Mouse (Mus musculus): ENCODE measurements at regions not wholly inside any gene's neighbourhood (a gene's known extent, or its start where the extent isn't known, plus 50 kb on each side); places are given as distances from the start of the nearest gene placed in this dataset.

- TF ChIP-seq CTCF (conservative IDR thresholded peaks at IDR 0.05; ENCODE audit: insufficient read depth, insufficient read length, low read depth, low read length): no peak
- TF ChIP-seq POLR2A (IDR thresholded peaks at IDR 0.05; ENCODE audit: low read depth, low read length): no peak
Measured at GRCm38 (mm10) chr13:82496606-82497005, 713.7 kb downstream of the Cetn3 start.
